Comparison of ENCODE assay signal across 15 mouse cellular contexts in the genomic region with DNA sequence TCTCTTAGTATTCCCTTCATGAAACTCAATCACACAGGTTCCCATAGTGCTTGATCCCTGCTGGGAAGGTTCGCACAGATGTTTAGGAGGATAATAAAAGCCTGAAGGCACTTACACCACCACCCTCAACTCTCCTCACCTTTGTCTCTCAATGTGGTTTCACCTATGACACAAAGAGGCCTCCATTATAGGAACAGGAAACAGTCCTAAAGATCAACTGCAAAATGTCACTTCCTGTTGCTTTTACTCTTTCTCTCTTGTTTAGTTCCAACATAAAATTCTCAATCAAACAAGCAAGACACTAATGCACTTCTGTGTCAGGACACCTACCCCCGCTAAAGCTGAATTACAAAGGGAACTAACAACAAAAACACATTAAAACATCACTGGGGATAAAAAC.
"Had no signal": no experiment of that assay in that cellular context is flagged by ENCODE, and none has a peak within 500 bp of the region (broad histone marks: within the 10 kb centered on the region; RNA-seq: fewer than 3 reads in every experiment).

No protein-coding gene starts in this region.

- DNase-seq: gastrocnemius, postnatal 14 days; gastrocnemius, postnatal 36 days; heart, adult 11 months; heart, adult 2 months; heart, postnatal 14 days; heart, postnatal 36 days; kidney, adult 18-20 months; kidney, adult 8-10 months; kidney, postnatal 14 days; kidney, postnatal 36 days; layer of hippocampus, adult 9-11 months; liver; liver, embryonic 13.5 days had no signal

- ATAC-seq: hindbrain, postnatal 0 days; intestine, postnatal 0 days had no signal
